15 mouse cellular contexts compared by ENCODE assay signal in the genomic region with DNA sequence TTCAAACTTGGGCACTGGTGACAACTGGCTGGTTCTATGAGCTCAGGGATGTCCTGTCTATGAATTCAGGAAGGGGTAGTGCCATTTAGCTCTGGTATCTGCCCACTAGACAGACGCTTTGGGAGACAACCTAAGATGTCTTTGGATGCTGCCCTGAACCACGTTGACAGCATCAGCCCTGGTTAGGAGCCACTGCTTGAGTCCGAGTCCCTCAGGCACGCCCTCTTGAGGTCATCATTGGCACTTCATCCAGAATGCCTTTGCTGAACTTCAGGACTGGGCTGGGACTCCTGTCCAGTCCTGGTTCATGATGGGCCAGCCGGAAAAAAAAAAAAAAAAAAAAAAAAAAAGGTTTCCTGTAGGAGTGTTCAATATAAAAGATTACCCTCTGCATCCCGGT. TPM values are rescaled to one million over a fixed set of nuclear protein-coding genes. Genes with fewer than 3 reads are reported as not detected.
A peak's percentile ranks its signal among the peaks of the same experiment; 100 is the strongest.
DNase-seq lines count a peak whose midpoint lies in the region; ATAC-seq and TF ChIP-seq lines count a peak whose summit lies in the region.
"Had no signal": no experiment of that assay in that cellular context is flagged by ENCODE, and none has a peak within 500 bp of the region (broad histone marks: within the 10 kb centered on the region; RNA-seq: fewer than 3 reads in every experiment).

No protein-coding gene starts in this region.

- no peak overlapping the region for H3K27ac ChIP-seq in cerebellum, adult 2 months (ENCODE audit: insufficient read depth, low read length)
- no peak overlapping the region for H3K27ac ChIP-seq in limb, embryonic 11.5 days (replicated peaks; ENCODE audit: low read depth, low read length)
- no peak overlapping the region for H3K27ac ChIP-seq in limb, embryonic 10.5 days
- no peak overlapping the region for H3K27ac ChIP-seq in testis, adult 2 months (ENCODE audit: control insufficient read depth, insufficient read depth, low read depth, low read length)
- no peak overlapping the region for H3K27ac ChIP-seq in kidney, embryonic 14.5 days (ENCODE audit: low read depth, low read length)
- H3K27ac ChIP-seq: embryonic facial prominence, embryonic 13.5 days; forebrain, embryonic 12.5 days; heart, embryonic 15.5 days; hindbrain, embryonic 10.5 days had no signal

- 25% methylated on average over 6 of the region's 6 CpGs for WGBS in cerebellum, adult 2 months
- WGBS in limb, embryonic 11.5 days = 38% methylated on average over 6 of the region's 6 CpGs
- 34% methylated on average over 6 of the region's 6 CpGs for WGBS in limb, embryonic 10.5 days
- 27% methylated on average over 6 of the region's 6 CpGs for WGBS in kidney, embryonic 14.5 days

- peak; percentile 10; the same call in 1 of the 2 replicates for TF ChIP-seq CTCF in cerebellum, adult 2 months (IDR thresholded peaks at IDR 0.05; ENCODE audit: borderline replicate concordance, insufficient read depth, low read depth, low read length)
- TF ChIP-seq CTCF in testis, adult 2 months (IDR thresholded peaks at IDR 0.05; ENCODE audit: control insufficient read depth, insufficient read depth, insufficient replicate concordance, low read depth, low read length) = peak; percentile 53; the same call in 1 of the 2 replicates

- H3K9me3 ChIP-seq in limb, embryonic 11.5 days (ENCODE audit: control insufficient read depth, low read length) = no peaks in the 10 kb centered on the region
- no peaks in the 10 kb centered on the region for H3K9me3 ChIP-seq in limb, embryonic 10.5 days (replicated peaks)
- H3K9me3 ChIP-seq in kidney, embryonic 14.5 days (ENCODE audit: control insufficient read depth, low read length) = no peaks in the 10 kb centered on the region
- H3K9me3 ChIP-seq: embryonic facial prominence, embryonic 13.5 days; forebrain, embryonic 12.5 days; heart, embryonic 15.5 days; hindbrain, embryonic 10.5 days had no signal

- TF ChIP-seq POLR2A in cerebellum, adult 2 months (IDR thresholded peaks at IDR 0.05; ENCODE audit: borderline replicate concordance, insufficient read depth, low read length) = no peak
- TF ChIP-seq POLR2A in testis, adult 2 months (IDR thresholded peaks at IDR 0.05; ENCODE audit: control insufficient read depth, low read depth, low read length) = no peak

- no peak for DNase-seq in cerebellum, adult 2 months
- no peak for DNase-seq in cerebellum, adult 11-12 months
- DNase-seq in limb, embryonic 11.5 days (ENCODE audit: low spot score) = peak; percentile 37
- DNase-seq in limb, embryonic 10.5 days (ENCODE audit: low spot score) = no peak
- no peak for DNase-seq in testis, postnatal 10 days (ENCODE audit: low spot score)
- no peak for DNase-seq in frontal cortex, postnatal 10 days (ENCODE audit: low spot score in 2 of 2)
- DNase-seq: cerebellum, adult 11 months; kidney, postnatal 25 days; right cerebral cortex, adult 18-20 months had no signal

- no peaks in the 10 kb centered on the region for H3K4me1 ChIP-seq in cerebellum, adult 2 months (ENCODE audit: control insufficient read depth, insufficient read depth, low read length)
- peaks cover 18% of the 10 kb centered on the region for H3K4me1 ChIP-seq in limb, embryonic 11.5 days (ENCODE audit: control insufficient read depth, insufficient read depth, low read length)
- H3K4me1 ChIP-seq in limb, embryonic 10.5 days = peaks cover 62% of the 10 kb centered on the region
- H3K4me1 ChIP-seq in testis, adult 2 months (ENCODE audit: control insufficient read depth, insufficient read depth, low read length) = no peaks in the 10 kb centered on the region
- H3K4me1 ChIP-seq in kidney, embryonic 14.5 days (ENCODE audit: control insufficient read depth, insufficient read depth, low read length) = peaks cover 5% of the 10 kb centered on the region

- H3K27me3 ChIP-seq in cerebellum, adult 2 months (ENCODE audit: control insufficient read depth, insufficient read depth, low read length) = no peaks in the 10 kb centered on the region; the same call in 1 of the 2 replicates
- peaks cover 29% of the 10 kb centered on the region for H3K27me3 ChIP-seq in limb, embryonic 11.5 days (ENCODE audit: control insufficient read depth, insufficient read depth, low read length)
- H3K27me3 ChIP-seq in limb, embryonic 10.5 days (ENCODE audit: low read depth, poor library complexity, severe bottlenecking) = peaks cover 73% of the 10 kb centered on the region
- 0 out of 2 replicates have a peak, but pooled peaks cover under 1% of the 10 kb centered on the region for H3K27me3 ChIP-seq in testis, adult 2 months (ENCODE audit: control insufficient read depth, insufficient read depth, low read length)
- H3K27me3 ChIP-seq in kidney, embryonic 14.5 days (ENCODE audit: control insufficient read depth, insufficient read depth, low read length) = peaks cover 45% of the 10 kb centered on the region

- ATAC-seq in limb, embryonic 11.5 days (ENCODE audit: insufficient number of reproducible peaks, low FRiP score, low TSS enrichment, low read depth) = no peak
- no peak for ATAC-seq in kidney, embryonic 14.5 days (ENCODE audit: low FRiP score, low TSS enrichment)

- no peak overlapping the region for H3K4me2 ChIP-seq in limb, embryonic 11.5 days (ENCODE audit: low read depth, severe bottlenecking)
- H3K4me2 ChIP-seq in kidney, embryonic 14.5 days (replicated peaks; ENCODE audit: low read depth, low read length) = no peak overlapping the region
- H3K4me2 ChIP-seq: embryonic facial prominence, embryonic 13.5 days; forebrain, embryonic 12.5 days; heart, embryonic 15.5 days had no signal

- H3K36me3 ChIP-seq in limb, embryonic 11.5 days (ENCODE audit: control insufficient read depth, insufficient read depth, low read length) = no peaks in the 10 kb centered on the region
- H3K36me3 ChIP-seq in limb, embryonic 10.5 days = no peaks in the 10 kb centered on the region
- H3K36me3 ChIP-seq in testis, adult 2 months (ENCODE audit: control insufficient read depth, insufficient read depth, low read length) = no peaks in the 10 kb centered on the region
- no peaks in the 10 kb centered on the region for H3K36me3 ChIP-seq in kidney, embryonic 14.5 days (ENCODE audit: control insufficient read depth, insufficient read depth, low read length)
- H3K36me3 ChIP-seq: embryonic facial prominence, embryonic 13.5 days; forebrain, embryonic 12.5 days; heart, embryonic 15.5 days; hindbrain, embryonic 10.5 days had no signal

- no peak overlapping the region for H3K4me3 ChIP-seq in cerebellum, adult 2 months (replicated peaks; ENCODE audit: insufficient read depth, low read depth, low read length)
- H3K4me3 ChIP-seq in limb, embryonic 11.5 days (ENCODE audit: low read depth, low read length) = no peak overlapping the region
- H3K4me3 ChIP-seq in limb, embryonic 10.5 days = no peak overlapping the region
- no peak overlapping the region for H3K4me3 ChIP-seq in testis, adult 2 months (ENCODE audit: control insufficient read depth, low read depth, low read length)
- no peak overlapping the region for H3K4me3 ChIP-seq in kidney, embryonic 14.5 days (ENCODE audit: low read length)
- H3K4me3 ChIP-seq: embryonic facial prominence, embryonic 13.5 days; forebrain, embryonic 12.5 days; heart, embryonic 15.5 days; hindbrain, embryonic 10.5 days had no signal

- H3K9ac ChIP-seq in limb, embryonic 11.5 days (ENCODE audit: low read length) = no peak overlapping the region
- no peak overlapping the region for H3K9ac ChIP-seq in kidney, embryonic 14.5 days (ENCODE audit: low read depth, low read length)
- H3K9ac ChIP-seq: embryonic facial prominence, embryonic 13.5 days; forebrain, embryonic 12.5 days; heart, embryonic 15.5 days had no signal

RNA-seq across cellular contexts. Expression of gene Tbx3, which starts 22.0 kb away (rescaled TPM):
- polyA plus RNA-seq in cerebellum, adult 2 months (2012; rRNA removed) = 1.4 and 1.6 TPM in 2 replicates
- polyA plus RNA-seq in limb, embryonic 11.5 days (2014; fragmentation: Nextera tagmentation; extraction: Ambion mirVana) = 42.6 and 52.2 TPM in 2 replicates
- 50.1 and 55.3 TPM in 2 replicates for polyA plus RNA-seq in limb, embryonic 10.5 days (2016; fragmentation: Nextera tagmentation; extraction: Ambion mirVana)
- polyA plus RNA-seq in testis, adult 2 months (2012; rRNA removed) = 0.52 and 1.7 TPM in 2 replicates
- polyA plus RNA-seq in kidney, embryonic 14.5 days (2014; fragmentation: Nextera tagmentation; extraction: Ambion mirVana) = 31.7 and 53.3 TPM in 2 replicates

Comparison
In these comparisons a context has a peak if more than half of its experiments do, and no peak if none do; other contexts are left out.
1. RNA of gene Tbx3, which starts 22.0 kb away (polyA plus RNA-seq): 50.1 to 55.3 TPM in limb, embryonic 10.5 days, 31.7 to 53.3 TPM in kidney, embryonic 14.5 days and 42.6 to 52.2 TPM in limb, embryonic 11.5 days; 1.4 to 1.6 TPM in cerebellum, adult 2 months and 0.52 to 1.7 TPM in testis, adult 2 months; every median in the first group is over 10 times any median in the second.